ENCODE assay signal across 8 mouse cellular contexts in the genomic region with DNA sequence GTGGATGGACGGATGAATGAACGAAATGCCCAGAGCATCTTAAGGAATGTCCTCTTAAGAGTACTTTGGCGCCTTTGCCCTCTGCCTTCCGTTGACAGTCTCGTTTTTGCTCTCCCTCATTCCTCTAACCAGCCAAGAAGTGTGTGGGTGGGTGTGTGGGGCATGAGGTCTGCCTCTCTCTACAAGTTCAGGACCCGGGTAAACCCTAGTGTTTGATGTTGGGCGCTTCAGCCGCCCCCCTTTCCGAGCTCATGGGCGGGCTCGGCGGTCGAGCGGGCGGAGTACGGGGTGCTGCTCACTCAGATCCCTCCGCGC. TPM values are rescaled to one million over a fixed set of nuclear protein-coding genes. Genes with fewer than 3 reads are reported as not detected.
DNase-seq lines count a peak whose midpoint lies in the region; ATAC-seq and TF ChIP-seq lines count a peak whose summit lies in the region.

No protein-coding gene starts in this region.

- DNase-seq in left cerebral cortex, adult 2 months (ENCODE audit: extremely low spot score in 1 of 2, low spot score in 2 of 2), result no peak
- no peak for DNase-seq in left cerebral cortex, adult 11 months (ENCODE audit: low spot score)
- DNase-seq in adrenal gland, postnatal 14 days, result no peak
- DNase-seq in layer of hippocampus, adult 11-12 months (ENCODE audit: low spot score), result no peak
- DNase-seq in spleen, adult 18-20 months, result no peak

- no peaks in the 10 kb centered on the region for H3K9me3 ChIP-seq in embryonic facial prominence, embryonic 13.5 days
- H3K9me3 ChIP-seq in intestine, embryonic 16.5 days (ENCODE audit: control insufficient read depth, low read length), result no peaks in the 10 kb centered on the region

- peaks cover 38% of the 10 kb centered on the region for H3K4me1 ChIP-seq in embryonic facial prominence, embryonic 13.5 days
- H3K4me1 ChIP-seq in intestine, embryonic 16.5 days (ENCODE audit: control insufficient read depth, insufficient read depth, low read length), result peaks cover 29% of the 10 kb centered on the region

- ATAC-seq in embryonic facial prominence, embryonic 13.5 days (ENCODE audit: insufficient number of reproducible peaks, insufficient read depth, low FRiP score, low TSS enrichment, low read depth), result no peak
- no peak for ATAC-seq in intestine, embryonic 16.5 days

- peaks cover 44% of the 10 kb centered on the region for H3K79me2 ChIP-seq in myocyte (ENCODE audit: control insufficient read depth, insufficient read depth)

- no peak for TF ChIP-seq CTCF in left cerebral cortex, adult 2 months (IDR thresholded peaks at IDR 0.05)

- no peaks in the 10 kb centered on the region for H3K36me3 ChIP-seq in embryonic facial prominence, embryonic 13.5 days
- no peaks in the 10 kb centered on the region for H3K36me3 ChIP-seq in intestine, embryonic 16.5 days (ENCODE audit: control insufficient read depth, insufficient read depth, low read length)
- H3K36me3 ChIP-seq in myocyte (ENCODE audit: control insufficient read depth, insufficient read depth), result no peaks in the 10 kb centered on the region

- H3K4me3 ChIP-seq in left cerebral cortex, adult 2 months, result peak overlapping the region; percentile 91
- peak overlapping the region; percentile 87 for H3K4me3 ChIP-seq in embryonic facial prominence, embryonic 13.5 days
- peak overlapping the region; percentile 94 for H3K4me3 ChIP-seq in intestine, embryonic 16.5 days (ENCODE audit: low read length)
- peak overlapping the region; percentile 73 for H3K4me3 ChIP-seq in myocyte

- peak overlapping the region; percentile 86 for H3ac ChIP-seq in myocyte (ENCODE audit: control insufficient read depth, insufficient read length)

- intact Hi-C loops in left cerebral cortex, adult 2 months (cut with DNase I), result loop anchor here (1.0 to 10.0 kb wide), 6 partner anchors 29 to 348 kb away; a partner anchor contains a TSS

- 2% methylated on average over 18 of the region's 18 CpGs for WGBS in embryonic facial prominence, embryonic 13.5 days
- under 1% methylated on average over 18 of the region's 18 CpGs for WGBS in intestine, embryonic 16.5 days

- no peak for TF ChIP-seq POLR2A in myocyte (IDR thresholded peaks at IDR 0.05; ENCODE audit: insufficient read length, low read depth)

- H3K27ac ChIP-seq in left cerebral cortex, adult 2 months, result no peak overlapping the region; the same call in 1 of the 2 replicates
- H3K27ac ChIP-seq in embryonic facial prominence, embryonic 13.5 days, result peak overlapping the region; percentile 99
- H3K27ac ChIP-seq in intestine, embryonic 16.5 days (ENCODE audit: low read length), result no peak overlapping the region

- H3K27me3 ChIP-seq in embryonic facial prominence, embryonic 13.5 days, result 0 out of 2 replicates have a peak, but pooled peaks cover 4% of the 10 kb centered on the region
- no peaks in the 10 kb centered on the region for H3K27me3 ChIP-seq in intestine, embryonic 16.5 days (replicated peaks; ENCODE audit: control insufficient read depth, insufficient read depth, low read length)
- H3K27me3 ChIP-seq in myocyte (ENCODE audit: control insufficient read depth, insufficient read depth, insufficient read length), result no peaks in the 10 kb centered on the region

- peak overlapping the region; percentile 71 for H3K4me2 ChIP-seq in embryonic facial prominence, embryonic 13.5 days
- peak overlapping the region; percentile 73 for H3K4me2 ChIP-seq in intestine, embryonic 16.5 days (ENCODE audit: low read depth, low read length)
- peak overlapping the region; percentile 85 for H3K4me2 ChIP-seq in myocyte (ENCODE audit: low read depth)

- peak overlapping the region; percentile 71 for H3K9ac ChIP-seq in embryonic facial prominence, embryonic 13.5 days
- H3K9ac ChIP-seq in intestine, embryonic 16.5 days (ENCODE audit: low read depth, low read length), result peak overlapping the region; percentile 73

TF ChIP-seq in myocyte, 11 proteins besides CTCF, POLR2A, EP300 and RAD21:
- TF ChIP-seq MAX (IDR thresholded peaks at IDR 0.05; ENCODE audit: low read depth) (no peak), POLR2AphosphoS2 (IDR thresholded peaks at IDR 0.05; ENCODE audit: insufficient read length, low read depth) (no peak), MYOD1 (IDR thresholded peaks at IDR 0.05; ENCODE audit: control insufficient read depth in 1 of 3, insufficient read length in 2 of 3, low read depth in 2 of 3) (no peak), MYOG (IDR thresholded peaks at IDR 0.05; ENCODE audit: control insufficient read depth in 1 of 3, insufficient read depth in 1 of 3, insufficient read length in 2 of 3, low read depth in 2 of 3) (no peak), TCF12 (IDR thresholded peaks at IDR 0.05; ENCODE audit: insufficient read depth, poor library complexity, severe bottlenecking) (no peak), SRF (IDR thresholded peaks at IDR 0.05; ENCODE audit: control insufficient read depth, insufficient read length, low read depth) (no peak), REST (IDR thresholded peaks at IDR 0.05; ENCODE audit: insufficient read depth, insufficient read length) (no peak), E2F4 (IDR thresholded peaks at IDR 0.05; ENCODE audit: insufficient read depth) (no peak), CEBPB (IDR thresholded peaks at IDR 0.05; ENCODE audit: insufficient read depth, poor library complexity, severe bottlenecking) (no peak), USF1 (IDR thresholded peaks at IDR 0.05; ENCODE audit: low read depth) (no peak), TCF3 (IDR thresholded peaks at IDR 0.05; ENCODE audit: insufficient read length, low read depth) (no peak)

RNA-seq across cellular contexts. Expression of a gene that starts 0.3 kb away (rescaled TPM):
- total RNA-seq in left cerebral cortex, adult 2 months (2021), result 10 to 100 TPM; 13.7 to 14.6 TPM
- 35.4 and 37.8 TPM in 2 replicates for polyA plus RNA-seq in embryonic facial prominence, embryonic 13.5 days (2015; fragmentation: Nextera tagmentation; extraction: Ambion mirVana)
- 9.1 and 10.9 TPM in 2 replicates for polyA plus RNA-seq in intestine, embryonic 16.5 days (2015; fragmentation: Nextera tagmentation; extraction: Ambion mirVana)
- 15.1 TPM for polyA plus RNA-seq in myocyte (2012; fragmentation: generic; extraction: Trizol)
- total RNA-seq in adrenal gland, postnatal 14 days (2021), result 46.7 and 47.6 TPM in 2 replicates
